Mouse (Mus musculus): ENCODE measurements around the gene Spint3. TPM values are rescaled to one million over a fixed set of nuclear protein-coding genes. Genes with fewer than 3 reads are reported as not detected.

Gene Spint3
- polyA plus RNA-seq, 1 experiment from 2014 or later: not detected

GRCm38 (mm10) chr2:164522280-164522679, 51.0 kb downstream of the Spint3 start:
- H3K4me3 ChIP-seq (ENCODE audit: low read depth, low read length): no peak overlapping the region
- no peaks in the 10 kb centered on the region for H3K4me1 ChIP-seq (ENCODE audit: control insufficient read depth, low read depth, low read length)
- no peak overlapping the region for H3K9ac ChIP-seq (ENCODE audit: low read depth, low read length)
- no peak for ATAC-seq (ENCODE audit: low read depth)
- H3K27me3 ChIP-seq (ENCODE audit: control insufficient read depth, insufficient read depth, low read depth, low read length): no peaks in the 10 kb centered on the region
- peak overlapping the region; percentile 25 for H3K27ac ChIP-seq (ENCODE audit: low read length)
- no peaks in the 10 kb centered on the region for H3K36me3 ChIP-seq (ENCODE audit: control insufficient read depth, insufficient read depth)
- WGBS (ENCODE audit: insufficient replicate concordance): 13% methylated on average over 8 of the region's 8 CpGs
- H3K4me2 ChIP-seq (ENCODE audit: low read depth, low read length): peak overlapping the region; percentile 1; the same call in 1 of the 2 replicates
- no peaks in the 10 kb centered on the region for H3K9me3 ChIP-seq (replicated peaks; ENCODE audit: control insufficient read depth, low read length)

DNA sequence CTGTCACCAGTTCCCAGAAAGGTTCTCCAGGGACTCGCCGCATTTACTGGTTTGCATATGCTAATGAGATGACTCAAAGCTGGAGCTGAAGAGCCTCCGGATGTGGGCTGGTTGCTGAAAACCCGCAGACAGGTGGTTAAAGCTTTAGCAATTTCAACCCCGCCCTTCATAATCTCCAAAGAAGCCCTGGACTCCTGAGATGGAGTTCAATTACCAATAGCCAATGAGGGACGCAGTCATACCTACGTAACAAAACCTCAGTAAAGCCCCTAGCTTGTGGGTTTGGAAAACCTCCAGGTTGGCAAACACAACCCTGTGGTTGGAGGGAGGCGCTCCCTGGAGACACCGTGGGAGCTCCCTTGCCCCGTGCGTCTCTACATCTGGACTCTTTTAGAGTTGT, 51.4 kb downstream of the Spint3 start:
- 3% methylated on average over 11 of the region's 11 CpGs for WGBS (ENCODE audit: insufficient replicate concordance)
- peak overlapping the region; percentile 25 for H3K27ac ChIP-seq (ENCODE audit: low read length)
- no peak overlapping the region for H3K9ac ChIP-seq (ENCODE audit: low read depth, low read length)
- H3K4me1 ChIP-seq (ENCODE audit: control insufficient read depth, low read depth, low read length): no peaks in the 10 kb centered on the region
- no peaks in the 10 kb centered on the region for H3K27me3 ChIP-seq (ENCODE audit: control insufficient read depth, insufficient read depth, low read depth, low read length)
- no peaks in the 10 kb centered on the region for H3K9me3 ChIP-seq (replicated peaks; ENCODE audit: control insufficient read depth, low read length)
- H3K4me3 ChIP-seq (ENCODE audit: low read depth, low read length): no peak overlapping the region
- no peaks in the 10 kb centered on the region for H3K36me3 ChIP-seq (ENCODE audit: control insufficient read depth, insufficient read depth)
- 0 out of 2 replicates have a peak, but pooled peaks have one; percentile 13 for ATAC-seq (ENCODE audit: low read depth)
- H3K4me2 ChIP-seq (ENCODE audit: low read depth, low read length): peak overlapping the region; percentile 1; the same call in 1 of the 2 replicates

- no peaks in the 10 kb centered on the region for H3K9me3 ChIP-seq (replicated peaks; ENCODE audit: control insufficient read depth, low read length)
- no peak overlapping the region for H3K4me2 ChIP-seq (ENCODE audit: low read depth, low read length)
- no peak overlapping the region for H3K27ac ChIP-seq (ENCODE audit: low read length)
- H3K27me3 ChIP-seq (ENCODE audit: control insufficient read depth, insufficient read depth, low read depth, low read length): no peaks in the 10 kb centered on the region
- H3K4me3 ChIP-seq (ENCODE audit: low read depth, low read length): no peak overlapping the region
- 6% methylated on average over 3 of the region's 3 CpGs for WGBS (ENCODE audit: insufficient replicate concordance)
- no peaks in the 10 kb centered on the region for H3K36me3 ChIP-seq (ENCODE audit: control insufficient read depth, insufficient read depth)
- H3K9ac ChIP-seq (ENCODE audit: low read depth, low read length): no peak overlapping the region
- no peaks in the 10 kb centered on the region for H3K4me1 ChIP-seq (ENCODE audit: control insufficient read depth, low read depth, low read length)
- ATAC-seq (ENCODE audit: low read depth): no peak; the same call in 1 of the 2 replicates
Observed at GRCm38 (mm10) chr2:164520782-164521181, 52.5 kb downstream of the Spint3 start.

Other genes with a start within 250 kb of the Spint3 start
- not detected in 2 replicates for gene Svs5, start 240.7 kb downstream of the Spint3 start, polyA plus RNA-seq (2015; fragmentation: Nextera tagmentation; extraction: Ambion mirVana)
- gene Slpi, start 184.4 kb downstream of the Spint3 start, polyA plus RNA-seq (2015; fragmentation: Nextera tagmentation; extraction: Ambion mirVana): 22.6 and 26.6 TPM in 2 replicates
- gene Rbpjl, start 170.3 kb downstream of the Spint3 start, polyA plus RNA-seq (2015; fragmentation: Nextera tagmentation; extraction: Ambion mirVana): 0.14 and 0.89 TPM in 2 replicates
- 0.09 and 0.12 TPM in 2 replicates for gene Matn4, start 168.3 kb downstream of the Spint3 start, polyA plus RNA-seq (2015; fragmentation: Nextera tagmentation; extraction: Ambion mirVana)
- 70.1 and 72.5 TPM in 2 replicates for gene Sdc4, start 129.6 kb downstream of the Spint3 start, polyA plus RNA-seq (2015; fragmentation: Nextera tagmentation; extraction: Ambion mirVana)
- gene Sys1, start 116.5 kb downstream of the Spint3 start, polyA plus RNA-seq (2015; fragmentation: Nextera tagmentation; extraction: Ambion mirVana): 24.5 and 24.8 TPM in 2 replicates
- 4.6 and 5.6 TPM in 2 replicates for gene Gm20458, start 112.5 kb downstream of the Spint3 start, polyA plus RNA-seq (2015; fragmentation: Nextera tagmentation; extraction: Ambion mirVana)
- gene Trp53tg5, start 99.7 kb downstream of the Spint3 start, polyA plus RNA-seq (2015; fragmentation: Nextera tagmentation; extraction: Ambion mirVana): not detected in 2 replicates
- gene Dbndd2, start 87.4 kb downstream of the Spint3 start, polyA plus RNA-seq (2015; fragmentation: Nextera tagmentation; extraction: Ambion mirVana): 1.5 and 2.7 TPM in 2 replicates
- gene Pigt, start 75.9 kb downstream of the Spint3 start, polyA plus RNA-seq (2015; fragmentation: Nextera tagmentation; extraction: Ambion mirVana): 20.8 and 24.0 TPM in 2 replicates
- 0.76 and 1.7 TPM in 2 replicates for gene Wfdc2, start 11.0 kb downstream of the Spint3 start, polyA plus RNA-seq (2015; fragmentation: Nextera tagmentation; extraction: Ambion mirVana)
- 0.21 TPM in 1 of 2 replicates, not detected in the other for gene Wfdc6a, start 12.0 kb upstream of the Spint3 start, polyA plus RNA-seq (2015; fragmentation: Nextera tagmentation; extraction: Ambion mirVana)
- not detected in 2 replicates for gene Eppin, start 20.1 kb upstream of the Spint3 start, polyA plus RNA-seq (2015; fragmentation: Nextera tagmentation; extraction: Ambion mirVana)
- gene Wfdc6b, start 40.1 kb upstream of the Spint3 start, polyA plus RNA-seq (2015; fragmentation: Nextera tagmentation; extraction: Ambion mirVana): not detected in 2 replicates
- gene Wfdc8, start 40.2 kb upstream of the Spint3 start, polyA plus RNA-seq (2015; fragmentation: Nextera tagmentation; extraction: Ambion mirVana): not detected in 2 replicates
- gene Wfdc16, start 65.3 kb upstream of the Spint3 start, polyA plus RNA-seq (2015; fragmentation: Nextera tagmentation; extraction: Ambion mirVana): not detected in 2 replicates
- not detected in 2 replicates for gene Wfdc10, start 82.6 kb upstream of the Spint3 start, polyA plus RNA-seq (2015; fragmentation: Nextera tagmentation; extraction: Ambion mirVana)
- not detected in 2 replicates for gene Wfdc9, start 83.1 kb upstream of the Spint3 start, polyA plus RNA-seq (2015; fragmentation: Nextera tagmentation; extraction: Ambion mirVana)
- gene Wfdc11, start 100.6 kb upstream of the Spint3 start, polyA plus RNA-seq (2015; fragmentation: Nextera tagmentation; extraction: Ambion mirVana): not detected in 2 replicates
- not detected in 2 replicates for gene Wfdc13, start 111.6 kb upstream of the Spint3 start, polyA plus RNA-seq (2015; fragmentation: Nextera tagmentation; extraction: Ambion mirVana)
- not detected in 2 replicates for gene Spint4, start 125.0 kb upstream of the Spint3 start, polyA plus RNA-seq (2015; fragmentation: Nextera tagmentation; extraction: Ambion mirVana)
- gene Spint5, start 141.8 kb upstream of the Spint3 start, polyA plus RNA-seq (2015; fragmentation: Nextera tagmentation; extraction: Ambion mirVana): not detected in 2 replicates
- 1.5 and 1.7 TPM in 2 replicates for gene Wfdc3, start 172.5 kb upstream of the Spint3 start, polyA plus RNA-seq (2015; fragmentation: Nextera tagmentation; extraction: Ambion mirVana)
- 40.1 and 43.1 TPM in 2 replicates for gene Dnttip1, start 172.5 kb upstream of the Spint3 start, polyA plus RNA-seq (2015; fragmentation: Nextera tagmentation; extraction: Ambion mirVana)
- gene Ube2c, start 196.4 kb upstream of the Spint3 start, polyA plus RNA-seq (2015; fragmentation: Nextera tagmentation; extraction: Ambion mirVana): 632 and 661 TPM in 2 replicates
- gene Tnnc2, start 206.5 kb upstream of the Spint3 start, polyA plus RNA-seq (2015; fragmentation: Nextera tagmentation; extraction: Ambion mirVana): 29.4 and 67.5 TPM in 2 replicates
- gene Snx21, start 212.4 kb upstream of the Spint3 start, polyA plus RNA-seq (2015; fragmentation: Nextera tagmentation; extraction: Ambion mirVana): 9.4 and 12.1 TPM in 2 replicates
- 19.8 and 20.6 TPM in 2 replicates for gene Acot8, start 231.4 kb upstream of the Spint3 start, polyA plus RNA-seq (2015; fragmentation: Nextera tagmentation; extraction: Ambion mirVana)
- gene Zswim3, start 231.6 kb upstream of the Spint3 start, polyA plus RNA-seq (2015; fragmentation: Nextera tagmentation; extraction: Ambion mirVana): 4.3 TPM in 2 replicates
- 3.4 and 4.1 TPM in 2 replicates for gene Zswim1, start 249.2 kb upstream of the Spint3 start, polyA plus RNA-seq (2015; fragmentation: Nextera tagmentation; extraction: Ambion mirVana)